In genomic region chr10:125916781-125917180, GRCm38 (mm10) we compare ENCODE assay signal across 17 mouse cellular contexts. TPM values are rescaled to one million over a fixed set of nuclear protein-coding genes. Genes with fewer than 3 reads are reported as not detected.
A peak's percentile ranks its signal among the peaks of the same experiment; 100 is the strongest.
DNase-seq lines count a peak whose midpoint lies in the region; ATAC-seq and TF ChIP-seq lines count a peak whose summit lies in the region.
"Had no signal": no experiment of that assay in that cellular context is flagged by ENCODE, and none has a peak within 500 bp of the region (broad histone marks: within the 10 kb centered on the region; RNA-seq: fewer than 3 reads in every experiment).

No protein-coding gene starts in this region.

- no peak for TF ChIP-seq POLR2A in brain, embryonic 14.5 days (IDR thresholded peaks at IDR 0.05; ENCODE audit: borderline replicate concordance, extremely low read depth, insufficient read depth, insufficient read length, poor library complexity, severe bottlenecking)

- no peak overlapping the region for H3K4me2 ChIP-seq in forebrain, embryonic 14.5 days (ENCODE audit: low read length)
- no peak overlapping the region for H3K4me2 ChIP-seq in forebrain, embryonic 16.5 days (ENCODE audit: low read length)
- H3K4me2 ChIP-seq in kidney, postnatal 0 days (ENCODE audit: low read length), result peak overlapping the region; percentile 23; the same call in 1 of the 2 replicates

- WGBS in forebrain, embryonic 14.5 days, result 48% methylated on average over 6 of the region's 6 CpGs
- WGBS in forebrain, embryonic 16.5 days, result 52% methylated on average over 6 of the region's 6 CpGs
- WGBS in kidney, postnatal 0 days, result 23% methylated on average over 6 of the region's 6 CpGs

- no peak for ATAC-seq in forebrain, embryonic 14.5 days
- ATAC-seq in forebrain, embryonic 16.5 days, result no peak
- ATAC-seq in kidney, postnatal 0 days (replicated peaks; ENCODE audit: low FRiP score, low read depth), result no peak
- ATAC-seq in CD4-positive, CD25-positive, alpha-beta regulatory T cell, adult 4 months, result no peak
- ATAC-seq: liver, postnatal 0 days had no signal

- H3K27ac ChIP-seq in forebrain, embryonic 14.5 days (ENCODE audit: low read depth, low read length), result no peak overlapping the region
- H3K27ac ChIP-seq in forebrain, embryonic 16.5 days (ENCODE audit: low read length), result no peak overlapping the region
- H3K27ac ChIP-seq in kidney, postnatal 0 days, result peak overlapping the region; percentile 26; the same call in 1 of the 2 replicates
- H3K27ac ChIP-seq: forebrain, embryonic 12.5 days; heart, embryonic 15.5 days; hindbrain, embryonic 12.5 days; left cerebral cortex, adult 2 months; limb, embryonic 15.5 days had no signal

- peak; percentile 20 for DNase-seq in forebrain, embryonic 14.5 days (ENCODE audit: low spot score)
- DNase-seq in kidney, postnatal 0 days (ENCODE audit: low spot score), result no peak
- DNase-seq in kidney, adult 11 months, result no peak
- DNase-seq in brain, embryonic 14.5 days (ENCODE audit: low read depth), result peak; percentile 38
- no peak for DNase-seq in urinary bladder, adult 18-20 months (ENCODE audit: low spot score in 2 of 2)
- DNase-seq: adrenal gland, postnatal 25 days; liver, postnatal 0 days; right cerebral cortex, postnatal 14 days; thymus, postnatal 4 days had no signal

- H3K4me3 ChIP-seq in forebrain, embryonic 14.5 days (ENCODE audit: low read depth, low read length), result no peak overlapping the region
- no peak overlapping the region for H3K4me3 ChIP-seq in forebrain, embryonic 16.5 days (replicated peaks; ENCODE audit: low read length)
- no peak overlapping the region for H3K4me3 ChIP-seq in kidney, postnatal 0 days (replicated peaks; ENCODE audit: low read depth, low read length)
- H3K4me3 ChIP-seq in E14TG2a.4 (replicated peaks; ENCODE audit: low read length), result 0 out of 2 replicates have a peak overlapping the region, but pooled peaks have one; percentile 8
- H3K4me3 ChIP-seq: forebrain, embryonic 12.5 days; hindbrain, embryonic 12.5 days; left cerebral cortex, adult 2 months had no signal

- H3K27me3 ChIP-seq in forebrain, embryonic 14.5 days (replicated peaks; ENCODE audit: control insufficient read depth, insufficient read depth, low read length), result no peaks in the 10 kb centered on the region
- H3K27me3 ChIP-seq in forebrain, embryonic 16.5 days (replicated peaks; ENCODE audit: control insufficient read depth, insufficient read depth, low read length), result no peaks in the 10 kb centered on the region
- H3K27me3 ChIP-seq in kidney, postnatal 0 days (ENCODE audit: insufficient read depth, low read length), result no peaks in the 10 kb centered on the region
- peaks cover 7% of the 10 kb centered on the region; the same call in 1 of the 2 replicates for H3K27me3 ChIP-seq in E14TG2a.4 (ENCODE audit: insufficient read depth, low read length)
- H3K27me3 ChIP-seq: forebrain, embryonic 12.5 days; hindbrain, embryonic 12.5 days; limb, embryonic 15.5 days had no signal

- no peaks in the 10 kb centered on the region for H3K9me3 ChIP-seq in forebrain, embryonic 14.5 days (replicated peaks; ENCODE audit: control insufficient read depth, low read length)
- no peaks in the 10 kb centered on the region for H3K9me3 ChIP-seq in forebrain, embryonic 16.5 days (ENCODE audit: control insufficient read depth, low read length)
- H3K9me3 ChIP-seq in kidney, postnatal 0 days (replicated peaks; ENCODE audit: low read length), result no peaks in the 10 kb centered on the region
- no peaks in the 10 kb centered on the region for H3K9me3 ChIP-seq in E14TG2a.4 (ENCODE audit: low read length)
- H3K9me3 ChIP-seq: forebrain, embryonic 12.5 days; heart, embryonic 15.5 days; hindbrain, embryonic 12.5 days; limb, embryonic 15.5 days had no signal

- no peak for TF ChIP-seq CTCF in kidney, postnatal 0 days (IDR thresholded peaks at IDR 0.05; ENCODE audit: low read depth)
- TF ChIP-seq CTCF in E14TG2a.4 (conservative IDR thresholded peaks at IDR 0.05; ENCODE audit: low read length), result no peak
- no peak for TF ChIP-seq CTCF in brain, embryonic 14.5 days (IDR thresholded peaks at IDR 0.05; ENCODE audit: borderline replicate concordance, extremely low read depth, insufficient read depth, insufficient read length)

- peaks cover 7% of the 10 kb centered on the region; the same call in 1 of the 2 replicates for H3K4me1 ChIP-seq in forebrain, embryonic 14.5 days (ENCODE audit: control insufficient read depth, insufficient read depth, low read length)
- H3K4me1 ChIP-seq in forebrain, embryonic 16.5 days (replicated peaks; ENCODE audit: control insufficient read depth, insufficient read depth, low read length), result peaks cover 8% of the 10 kb centered on the region
- no peaks in the 10 kb centered on the region for H3K4me1 ChIP-seq in kidney, postnatal 0 days (replicated peaks; ENCODE audit: insufficient read depth, low read length)
- H3K4me1 ChIP-seq in E14TG2a.4 (replicated peaks; ENCODE audit: low read depth, low read length), result peaks cover 13% of the 10 kb centered on the region

- H3K9ac ChIP-seq in forebrain, embryonic 14.5 days (ENCODE audit: low read length), result no peak overlapping the region
- H3K9ac ChIP-seq in forebrain, embryonic 16.5 days (replicated peaks; ENCODE audit: low read depth, low read length), result no peak overlapping the region
- H3K9ac ChIP-seq in kidney, postnatal 0 days (ENCODE audit: low read depth, low read length), result no peak overlapping the region
- H3K9ac ChIP-seq: forebrain, embryonic 12.5 days; heart, embryonic 15.5 days; limb, embryonic 15.5 days; liver, postnatal 0 days had no signal

- H3K36me3 ChIP-seq in forebrain, embryonic 14.5 days (ENCODE audit: control insufficient read depth, insufficient read depth, low read length), result no peaks in the 10 kb centered on the region
- H3K36me3 ChIP-seq in forebrain, embryonic 16.5 days (ENCODE audit: control insufficient read depth, insufficient read depth), result no peaks in the 10 kb centered on the region
- H3K36me3 ChIP-seq in kidney, postnatal 0 days (ENCODE audit: insufficient read depth, low read length), result no peaks in the 10 kb centered on the region
- H3K36me3 ChIP-seq in E14TG2a.4 (ENCODE audit: insufficient read depth, low read length), result no peaks in the 10 kb centered on the region
- H3K36me3 ChIP-seq: forebrain, embryonic 12.5 days; heart, embryonic 15.5 days; hindbrain, embryonic 12.5 days; limb, embryonic 15.5 days had no signal

RNA-seq across cellular contexts. Expression of gene Lrig3, which starts 49.2 kb away (rescaled TPM):
- polyA plus RNA-seq in forebrain, embryonic 14.5 days (2014; fragmentation: Nextera tagmentation; extraction: Ambion mirVana), result 2.1 and 2.5 TPM in 2 replicates
- polyA plus RNA-seq in forebrain, embryonic 16.5 days (2015; fragmentation: Nextera tagmentation; extraction: Ambion mirVana), result 2.1 and 2.6 TPM in 2 replicates
- 14.9 and 16.0 TPM in 2 replicates for polyA plus RNA-seq in kidney, postnatal 0 days (2015; fragmentation: Nextera tagmentation; extraction: Ambion mirVana)
- polyA plus RNA-seq in brain, embryonic 14.5 days (2012; rRNA removed), result 5.8 and 8.0 TPM in 2 replicates
- polyA plus RNA-seq in CD4-positive, CD25-positive, alpha-beta regulatory T cell, adult 4 months (2017; shearing (Covaris generic)), result under 1 TPM; 0.16 TPM

Comparison
In these comparisons a context has a peak if more than half of its experiments do, and no peak if none do; other contexts are left out.
1. DNase-seq: peak in forebrain, embryonic 14.5 days (single experiment) and brain, embryonic 14.5 days (single experiment); none in kidney, postnatal 0 days (single experiment), kidney, adult 11 months (single experiment) and urinary bladder, adult 18-20 months (0 of 2).